Mouse (Mus musculus): ENCODE data around the gene Dnah14.

Gene Dnah14

GRCm38 (mm10) chr1:181793541-181793940, 217.2 kb downstream of the Dnah14 start:
- no peak for DNase-seq

- DNase-seq = no peak
These were observed 223.6 kb downstream of the Dnah14 start for GRCm38 (mm10) chr1:181799911-181800310.

GRCm38 (mm10) chr1:181800667-181801066, 224.3 kb downstream of the Dnah14 start:
- no peak for DNase-seq

DNA sequence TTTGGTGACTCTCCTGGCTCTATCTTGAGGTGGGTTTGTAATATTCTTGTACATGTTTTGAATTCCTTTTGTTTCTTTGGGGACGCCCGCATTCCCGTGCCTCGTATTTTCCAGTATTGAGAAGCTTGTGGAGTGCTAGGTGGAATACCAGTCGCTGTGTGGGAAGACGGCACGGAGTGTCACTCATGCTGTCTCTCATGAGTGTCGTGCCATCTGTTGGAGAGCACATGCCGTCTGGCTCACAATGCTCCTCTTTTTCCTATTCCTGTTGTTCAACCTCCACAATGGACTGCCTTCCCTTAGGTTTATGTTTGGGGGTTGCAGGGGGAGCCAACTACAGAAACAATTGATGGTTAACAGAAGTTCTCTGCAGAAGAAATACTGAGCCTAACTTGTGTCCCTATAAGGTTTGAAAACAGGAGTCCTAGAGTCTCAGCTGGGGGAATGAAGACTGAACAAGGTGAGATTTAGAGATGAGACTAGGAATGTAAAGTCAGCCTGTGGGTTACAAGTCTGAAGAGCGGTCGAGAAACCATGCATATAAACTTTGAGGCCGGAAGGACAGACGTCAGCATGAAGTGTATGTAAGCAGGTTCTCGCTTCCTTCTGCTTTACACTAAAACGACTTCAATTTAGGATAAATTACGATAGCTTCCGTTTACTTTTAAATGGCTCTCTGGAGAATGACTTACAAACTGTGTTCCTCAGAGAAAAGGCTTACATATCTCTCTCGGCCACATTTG, 235.3 kb downstream of the Dnah14 start:
- no peak for DNase-seq

- DNase-seq = no peak
These were observed 250.4 kb downstream of the Dnah14 start for GRCm38 (mm10) chr1:181826716-181827115.

- DNase-seq = no peak
These were observed 252.0 kb downstream of the Dnah14 start for GRCm38 (mm10) chr1:181828365-181828764.

- no peak for DNase-seq
These were observed 256.4 kb downstream of the Dnah14 start for GRCm38 (mm10) chr1:181832720-181833119.

- no peak for DNase-seq
These were observed 256.8 kb downstream of the Dnah14 start for GRCm38 (mm10) chr1:181833143-181833542.

DNA sequence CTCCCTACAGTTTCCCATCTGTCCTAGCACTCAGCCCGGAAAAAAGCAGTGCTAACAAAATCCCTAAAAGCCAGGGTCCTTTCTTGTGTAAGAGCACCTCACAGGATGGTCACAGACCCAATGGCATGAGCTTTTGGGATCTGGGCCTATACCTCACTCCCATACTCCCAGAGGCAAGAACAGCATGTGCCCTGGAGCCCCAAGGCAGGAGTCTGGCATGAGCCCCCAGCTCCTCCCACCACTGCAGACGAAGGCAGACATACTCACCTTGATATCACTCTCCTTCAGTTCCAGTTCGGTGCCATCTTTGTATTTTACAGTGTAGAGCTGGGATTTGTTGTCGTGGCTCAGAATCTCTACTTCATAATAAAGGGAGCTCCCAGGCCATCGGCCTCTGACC, 261.8 kb downstream of the Dnah14 start:
- no peak for DNase-seq

GRCm38 (mm10) chr1:181839746-181840366, 263.5 kb downstream of the Dnah14 start:
- no peak for DNase-seq

DNA sequence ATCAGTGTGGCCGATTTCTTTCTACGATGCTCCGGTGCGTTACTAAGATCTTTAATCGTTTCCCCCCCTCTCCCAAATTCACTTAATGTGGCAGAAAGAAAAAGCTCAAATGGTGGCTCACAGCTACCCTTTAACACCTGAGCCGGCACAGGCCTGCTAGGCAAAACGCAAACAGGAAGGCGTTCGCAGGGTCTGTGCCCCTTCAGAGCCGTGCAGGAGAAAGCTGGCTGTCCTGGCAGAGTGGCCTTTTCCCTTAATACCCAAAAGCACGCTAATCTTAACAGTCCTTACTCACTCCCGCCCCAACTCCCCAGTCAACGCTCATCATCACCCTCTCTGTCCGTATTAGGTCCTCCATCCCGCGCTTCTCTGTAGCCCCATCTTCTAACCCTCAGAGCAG, 265.0 kb downstream of the Dnah14 start:
- DNase-seq = no peak

- DNase-seq = peak; percentile 95
These were observed 265.7 kb downstream of the Dnah14 start for GRCm38 (mm10) chr1:181841864-181842672.

DNA sequence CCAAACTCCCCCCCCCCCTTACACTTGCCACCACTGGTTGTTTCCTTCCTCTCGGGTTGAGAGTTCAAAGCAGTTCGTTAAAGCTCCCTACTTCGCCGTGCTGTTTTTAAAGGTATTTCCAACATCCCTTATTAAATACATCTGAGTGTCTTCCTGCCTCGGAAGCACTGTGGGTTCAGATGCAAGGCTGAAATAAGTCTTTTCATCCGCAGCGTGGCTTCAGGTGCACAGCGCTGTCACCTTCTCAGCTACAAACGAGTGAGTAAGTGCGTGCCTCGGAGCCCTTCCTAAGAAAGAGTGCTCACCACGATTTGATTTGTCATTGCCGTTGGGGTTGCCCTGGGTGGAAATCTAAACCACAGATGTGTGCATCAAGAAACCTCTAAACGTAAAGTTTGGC, 266.4 kb downstream of the Dnah14 start, which contains the start of gene Lbr:
Lbr (minus strand) TSS at position 266 of the 400 bp plus-strand sequence.
- no peak for DNase-seq

GRCm38 (mm10) chr1:181844874-181845547, 268.7 kb downstream of the Dnah14 start:
- DNase-seq = no peak

DNA sequence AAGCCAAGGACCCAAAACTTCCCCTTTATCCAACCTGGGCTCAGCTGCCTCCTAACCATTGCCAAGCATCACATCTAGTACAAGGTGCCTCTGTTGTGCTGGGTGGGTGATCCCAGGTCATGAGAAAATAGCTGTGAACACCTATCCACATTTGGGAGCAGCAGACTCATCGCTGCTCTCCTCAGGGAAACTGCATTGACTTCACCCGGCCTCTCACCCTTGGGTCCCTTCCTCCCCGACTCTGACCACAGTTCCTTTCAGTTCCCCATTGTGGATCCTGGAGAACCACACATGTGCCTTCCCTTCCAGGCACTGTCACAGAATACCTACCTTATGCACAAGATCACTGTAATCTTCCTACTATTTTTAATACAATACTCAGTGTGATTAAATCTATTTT, 269.4 kb downstream of the Dnah14 start:
- peak; percentile 43 for DNase-seq

GRCm38 (mm10) chr1:181847396-181847795, 271.0 kb downstream of the Dnah14 start:
- peak; percentile 67 for DNase-seq

DNA sequence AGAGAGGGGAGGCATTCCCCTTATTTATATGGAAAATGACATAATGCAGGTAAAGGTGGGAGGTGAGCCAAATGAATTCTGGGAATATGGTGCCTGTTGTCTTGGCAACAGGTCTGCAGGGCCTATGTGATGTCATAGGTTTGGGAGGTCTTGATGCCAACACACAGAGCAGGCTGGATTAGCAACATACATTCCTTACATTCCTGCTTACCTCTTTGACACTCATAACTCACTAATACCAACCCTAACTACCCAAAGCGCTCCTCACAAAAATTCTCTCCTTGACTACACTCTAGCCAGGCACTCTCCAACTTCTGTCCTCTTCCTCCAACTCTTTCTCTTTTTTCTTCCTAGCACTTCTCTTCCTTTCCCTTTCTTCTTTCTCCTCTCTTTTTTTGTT, 271.9 kb downstream of the Dnah14 start:
- no peak for DNase-seq

DNA sequence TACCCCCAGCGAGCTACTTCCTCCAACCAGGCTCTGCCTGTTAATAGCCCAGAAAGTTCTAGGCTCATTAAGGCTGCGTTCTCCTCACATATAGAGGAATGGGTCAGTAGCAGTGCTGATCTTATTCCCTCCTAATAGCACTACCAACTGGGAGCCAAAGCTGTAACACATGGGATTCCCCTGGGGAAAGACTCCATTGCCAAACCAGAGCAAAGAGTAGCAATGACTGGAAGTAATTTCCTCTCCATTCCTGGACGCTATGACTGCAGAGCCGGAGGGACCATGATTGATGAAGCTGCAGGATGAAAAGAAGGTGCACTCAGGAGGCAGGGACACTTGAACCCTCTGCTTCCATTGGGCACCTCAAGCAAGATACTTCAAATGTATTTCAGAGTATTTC, 274.1 kb downstream of the Dnah14 start:
- no peak for DNase-seq

GRCm38 (mm10) chr1:181851521-181852310, 275.4 kb downstream of the Dnah14 start:
- no peak for DNase-seq

DNA sequence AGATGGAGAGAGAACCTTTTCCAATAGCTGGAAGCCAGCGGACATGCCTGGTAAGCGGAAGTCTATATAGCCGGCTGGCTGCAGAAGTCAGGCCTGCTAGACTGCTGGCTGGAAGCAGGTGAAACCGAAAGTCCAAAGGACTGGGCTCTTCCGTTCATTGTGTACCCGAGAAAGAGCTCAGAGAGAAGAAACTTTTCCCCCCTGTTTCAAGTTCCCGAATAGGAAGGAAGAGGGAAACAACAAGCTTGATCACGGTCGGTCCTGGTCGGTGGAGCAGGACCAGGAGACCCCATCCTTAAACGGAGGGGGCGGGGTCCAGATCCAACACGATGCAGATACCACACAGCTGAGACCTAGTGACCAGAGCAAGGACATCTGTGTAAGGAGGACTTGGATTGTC, 276.1 kb downstream of the Dnah14 start:
- DNase-seq = peak; percentile 12

DNA sequence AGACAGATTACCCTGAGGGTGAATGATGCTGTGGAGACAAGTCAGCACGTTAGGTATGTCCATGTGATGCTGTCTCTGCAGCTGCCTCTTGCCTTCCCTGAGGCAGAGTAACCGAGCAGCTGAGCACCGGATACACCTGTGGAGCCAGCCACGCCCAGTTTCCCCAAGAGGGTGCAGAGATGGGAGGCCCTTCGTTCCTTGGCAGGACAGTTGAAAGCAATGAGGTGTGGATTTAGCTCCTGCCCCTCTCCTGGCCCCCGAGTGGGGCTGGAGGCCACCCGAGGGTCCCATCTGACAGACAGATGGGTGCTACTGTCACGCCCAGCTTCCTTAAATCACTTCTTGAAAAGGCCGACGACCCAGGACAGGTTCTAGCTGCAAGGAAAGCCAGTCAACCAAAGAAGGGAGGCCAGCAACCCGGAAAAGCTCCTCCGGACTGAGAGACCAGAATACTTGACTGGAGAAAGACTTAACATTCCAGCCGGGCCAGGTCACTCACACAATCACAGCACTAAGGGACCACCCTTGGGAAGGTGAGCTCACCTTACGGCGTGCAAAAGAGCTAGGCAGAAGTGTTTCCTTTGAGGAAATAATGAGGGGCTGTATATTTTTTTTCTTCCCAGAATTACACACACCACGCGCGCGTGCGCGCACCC, 276.9 kb downstream of the Dnah14 start:
- DNase-seq = peak; percentile 48

DNA sequence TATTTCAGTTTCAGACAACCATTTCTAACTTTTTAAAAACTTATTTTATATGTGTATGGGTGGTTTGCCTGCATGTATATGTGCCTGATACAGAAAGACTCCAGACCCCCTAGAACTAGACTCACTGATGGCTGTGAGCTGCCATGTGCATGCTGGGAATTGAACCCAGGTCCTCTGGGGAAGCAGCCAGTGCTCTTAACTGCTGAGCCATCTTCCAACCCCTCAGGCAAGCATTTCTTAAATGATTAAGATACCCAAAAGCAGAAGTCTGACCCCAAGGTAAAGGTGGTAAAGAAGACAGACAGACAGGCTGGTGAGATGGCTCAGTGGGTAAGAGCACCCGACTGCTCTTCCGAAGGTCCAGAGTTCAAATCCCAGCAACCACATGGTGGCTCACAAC, 278.5 kb downstream of the Dnah14 start:
- DNase-seq = no peak

All from kidney, adult 11 months (tissue).